Mouse (Mus musculus): Measurements from ENCODE around the gene Prh1.
"Not testable (repeated sequence)": the region's sequence is repeated elsewhere in the genome, so short reads cannot be mapped to it uniquely, and the experiment has no call there.

DNA sequence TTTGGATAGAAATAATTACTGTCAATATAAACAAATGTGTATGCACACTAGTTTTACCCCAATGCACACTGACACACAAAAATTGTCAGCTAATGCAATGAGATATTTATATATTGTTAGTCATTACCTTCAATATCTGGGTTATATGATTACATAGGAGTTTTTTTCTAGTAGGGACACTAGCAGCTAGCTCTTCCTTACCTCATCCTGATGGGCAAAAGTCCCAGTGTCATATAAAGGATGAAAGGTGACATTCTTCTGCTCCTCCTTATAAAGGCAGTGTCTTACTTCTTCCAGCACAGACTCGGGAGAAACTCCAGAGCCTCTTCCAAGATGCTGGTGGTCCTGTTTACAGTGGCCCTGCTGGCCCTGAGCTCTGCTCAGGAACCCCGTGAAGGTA lies 26.0 kb downstream of the Prh1 start, which contains the start of gene Prp2:
- TF ChIP-seq CTCF (IDR thresholded peaks at IDR 0.05; ENCODE audit: extremely low read depth, insufficient read depth, insufficient read length, insufficient replicate concordance); POLR2A (IDR thresholded peaks at IDR 0.05; ENCODE audit: low read depth, low read length): not testable (repeated sequence)

Data from spleen, adult 2 months (tissue).